Mouse (Mus musculus) gastrocnemius, adult 18-20 months (tissue): Measurements from ENCODE around the gene Tnrc18. TPM values are rescaled to one million over a fixed set of nuclear protein-coding genes. Genes with fewer than 3 reads are reported as not detected.

Source experiments
- DNase-seq: peaks from one replicate; pipeline ENCODE4 v3.0.0; 2021; ENCODE audit warnings: low spot score
- total RNA-seq, 2 experiments: library from RNA; stranded (reverse); gene quantifications; 2 replicates each; pipeline ENCODE4 v1.2.3; 2021

Tnrc18 gene
- total RNA-seq, 2 experiments from 2014 or later: 29.0 to 40.6 TPM

DNA sequence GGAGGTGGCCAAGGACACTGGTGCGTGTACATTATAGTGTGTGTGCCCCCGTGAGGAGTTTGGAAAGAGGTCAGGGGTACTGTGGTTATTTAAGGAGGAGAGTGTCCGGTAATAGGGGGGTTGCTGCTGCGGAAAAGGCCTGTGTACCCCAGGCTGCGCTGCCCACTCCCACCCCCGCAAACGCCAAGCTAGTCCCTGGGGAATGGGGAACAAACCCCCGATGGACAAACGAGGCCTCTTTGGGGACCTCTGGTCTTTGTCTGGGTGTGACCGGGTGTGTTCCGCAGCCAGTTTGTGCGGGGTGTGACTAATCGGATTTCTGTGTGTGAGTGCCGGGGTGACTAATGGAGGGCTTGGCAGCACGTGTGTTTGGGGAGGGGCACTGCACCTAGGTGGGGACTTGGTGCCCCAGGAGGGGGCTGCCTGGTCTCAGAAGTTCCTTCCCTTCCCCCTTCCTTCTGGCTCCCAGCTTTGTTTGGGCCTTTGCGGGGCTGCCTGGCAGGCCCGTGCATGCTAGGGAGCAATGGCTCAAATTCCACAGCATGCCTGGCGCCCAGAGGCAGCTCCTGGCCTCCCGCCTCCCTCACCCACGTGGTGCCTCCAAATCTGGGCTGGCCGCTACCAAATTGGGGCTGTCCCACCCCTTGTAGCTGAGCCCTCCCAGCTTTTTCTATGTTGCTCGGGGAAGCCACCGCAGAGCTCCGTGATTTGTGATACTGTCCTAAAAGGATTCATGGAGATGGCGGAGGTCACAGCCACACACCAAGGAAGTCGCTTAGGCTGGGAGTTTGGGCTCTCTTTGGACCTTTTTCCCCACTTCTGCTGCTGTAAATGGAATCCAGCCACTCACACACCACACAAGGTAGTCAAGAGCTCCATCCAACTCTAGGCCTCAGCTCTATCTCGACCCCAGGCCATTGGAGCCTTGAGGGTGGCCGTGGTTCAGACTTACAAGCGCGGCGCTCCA, 5.9 kb upstream of the Tnrc18 start:
- peak; percentile 93 for DNase-seq

DNA sequence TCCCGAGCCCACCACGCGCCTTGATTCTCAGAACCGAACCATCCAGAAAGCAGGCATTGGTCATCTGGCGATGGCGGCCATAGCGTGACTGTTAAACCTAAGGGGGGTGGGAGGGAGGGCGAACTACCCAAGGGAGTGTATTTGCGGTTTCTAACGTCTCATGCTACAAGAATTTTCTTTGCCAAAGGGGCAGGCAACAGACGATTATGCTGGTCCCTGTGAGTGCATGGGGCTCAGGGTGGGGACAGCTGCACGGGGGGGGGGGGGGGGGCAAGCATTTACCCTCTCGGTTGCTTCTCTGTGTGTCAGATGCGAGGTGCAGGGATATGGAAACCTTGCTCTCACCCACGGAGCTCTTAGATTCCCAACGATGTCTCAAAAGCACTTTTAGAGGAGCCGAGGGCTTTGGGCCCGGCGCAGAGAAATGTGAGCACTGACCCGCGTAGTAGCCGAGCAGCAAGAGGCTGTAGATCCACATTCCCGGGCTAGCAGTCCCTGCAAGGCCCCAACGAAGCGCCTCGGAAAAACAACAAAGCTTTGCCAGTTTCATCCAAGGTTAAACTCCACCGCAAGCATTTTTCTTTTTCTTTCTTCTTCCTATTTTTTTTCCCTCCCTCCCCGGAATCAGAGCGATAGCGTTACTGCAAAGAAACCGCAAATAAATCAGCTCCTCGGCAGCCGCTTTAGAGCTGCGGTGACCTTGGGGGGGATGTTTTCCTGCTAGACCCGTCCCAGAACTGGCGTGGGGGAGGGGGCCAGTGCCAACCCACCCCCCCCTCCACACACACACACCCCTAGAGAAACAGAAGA, 5.0 kb upstream of the Tnrc18 start:
- peak; percentile 52 for DNase-seq

DNA sequence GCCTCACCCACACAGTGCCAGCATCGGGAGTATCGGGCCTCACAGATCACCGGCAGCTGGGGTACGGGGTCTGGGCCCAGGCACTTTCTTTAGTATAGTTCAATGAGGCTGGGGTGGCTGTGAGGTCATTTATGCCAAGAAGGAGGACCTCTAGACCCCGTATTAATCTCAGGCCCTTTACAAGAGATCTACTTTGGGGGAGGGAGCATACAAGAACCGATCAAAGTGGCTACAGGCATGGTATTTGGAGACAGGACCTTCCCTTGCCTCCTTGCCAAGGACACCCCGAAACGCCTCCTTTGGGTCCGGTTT, 4.5 kb upstream of the Tnrc18 start:
- DNase-seq: no peak

DNA sequence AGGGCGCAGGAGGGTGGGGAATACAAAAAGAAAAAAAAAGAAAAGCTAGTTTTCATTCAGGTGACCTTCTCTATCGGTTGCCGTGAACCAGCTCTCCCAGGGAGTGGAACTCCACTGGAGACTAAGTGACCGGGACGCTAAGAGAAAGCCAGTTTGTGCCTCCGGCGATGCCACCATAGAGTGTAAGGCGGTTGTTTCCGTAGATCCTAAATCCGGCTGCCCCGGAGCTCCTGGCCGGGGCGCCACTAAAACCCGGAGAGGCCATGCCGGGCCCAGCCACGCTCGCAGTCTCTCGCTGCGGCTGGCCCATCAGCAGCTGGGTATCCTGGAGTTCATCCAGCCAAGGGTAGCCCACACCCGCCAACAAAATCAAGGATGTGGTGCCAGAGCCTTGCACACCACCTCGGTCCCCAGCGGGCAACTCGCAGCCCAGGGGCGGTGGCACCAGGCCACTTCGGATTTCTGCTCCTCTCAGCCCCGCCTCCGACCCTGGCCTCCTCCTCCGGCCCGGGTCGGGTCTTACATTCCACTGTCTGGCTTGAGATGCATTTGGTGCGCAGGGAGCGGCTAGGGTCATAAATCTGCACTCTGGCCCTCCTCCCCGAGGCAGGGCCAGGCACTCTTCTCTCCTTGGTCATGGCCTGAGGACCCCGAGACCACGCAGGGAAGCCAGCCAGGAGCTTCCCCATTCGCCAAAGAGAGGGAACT, 4.0 kb upstream of the Tnrc18 start:
- peak; percentile 94 for DNase-seq

DNA sequence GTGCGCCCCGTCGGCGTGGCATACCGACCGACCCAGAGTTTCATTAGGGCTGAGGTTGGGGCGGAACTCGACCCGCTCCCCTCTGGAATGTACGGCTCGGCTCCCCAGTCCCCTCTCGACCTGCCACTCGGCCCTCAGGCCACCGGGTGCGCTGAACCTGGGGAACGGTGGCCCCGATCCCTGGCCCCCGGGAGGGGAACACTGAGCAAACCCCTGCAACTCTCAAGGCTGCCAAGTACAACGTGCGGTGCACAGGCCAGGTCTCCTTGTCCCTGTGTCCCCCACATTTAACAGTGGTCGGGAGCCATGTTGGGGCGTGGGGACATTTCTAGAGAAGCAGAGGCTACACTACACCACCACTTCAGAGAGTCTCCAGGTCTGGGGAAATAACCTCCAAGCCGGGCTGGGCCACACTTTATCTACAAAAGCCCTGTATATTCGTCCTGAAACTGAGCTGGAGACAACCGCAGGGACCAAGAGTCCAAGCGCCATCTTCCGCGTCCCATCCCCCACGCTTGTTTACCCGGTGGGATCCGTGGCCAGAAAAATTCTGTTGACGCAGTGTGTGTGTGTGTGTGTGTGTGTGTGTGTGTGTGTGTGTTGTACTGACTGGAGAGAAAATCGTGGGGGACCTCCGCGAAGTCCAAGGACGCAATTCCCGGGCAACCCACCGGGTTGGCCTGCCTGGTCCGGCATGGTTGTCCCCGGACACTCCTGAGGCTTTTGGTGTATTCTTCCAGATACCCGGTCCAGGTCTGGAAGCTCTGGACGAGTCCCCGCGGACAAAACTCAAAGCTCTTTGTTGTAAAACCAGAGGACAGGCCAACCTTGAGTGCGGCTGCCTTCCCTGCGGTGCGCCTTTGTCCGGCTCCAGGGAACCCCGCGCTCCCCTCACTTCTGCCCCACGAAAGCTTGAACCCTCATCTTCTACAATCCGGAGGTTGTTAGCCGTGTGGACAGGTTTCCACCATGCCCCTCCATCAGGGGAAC, 3.1 kb upstream of the Tnrc18 start:
- peak; percentile 75 for DNase-seq

DNA sequence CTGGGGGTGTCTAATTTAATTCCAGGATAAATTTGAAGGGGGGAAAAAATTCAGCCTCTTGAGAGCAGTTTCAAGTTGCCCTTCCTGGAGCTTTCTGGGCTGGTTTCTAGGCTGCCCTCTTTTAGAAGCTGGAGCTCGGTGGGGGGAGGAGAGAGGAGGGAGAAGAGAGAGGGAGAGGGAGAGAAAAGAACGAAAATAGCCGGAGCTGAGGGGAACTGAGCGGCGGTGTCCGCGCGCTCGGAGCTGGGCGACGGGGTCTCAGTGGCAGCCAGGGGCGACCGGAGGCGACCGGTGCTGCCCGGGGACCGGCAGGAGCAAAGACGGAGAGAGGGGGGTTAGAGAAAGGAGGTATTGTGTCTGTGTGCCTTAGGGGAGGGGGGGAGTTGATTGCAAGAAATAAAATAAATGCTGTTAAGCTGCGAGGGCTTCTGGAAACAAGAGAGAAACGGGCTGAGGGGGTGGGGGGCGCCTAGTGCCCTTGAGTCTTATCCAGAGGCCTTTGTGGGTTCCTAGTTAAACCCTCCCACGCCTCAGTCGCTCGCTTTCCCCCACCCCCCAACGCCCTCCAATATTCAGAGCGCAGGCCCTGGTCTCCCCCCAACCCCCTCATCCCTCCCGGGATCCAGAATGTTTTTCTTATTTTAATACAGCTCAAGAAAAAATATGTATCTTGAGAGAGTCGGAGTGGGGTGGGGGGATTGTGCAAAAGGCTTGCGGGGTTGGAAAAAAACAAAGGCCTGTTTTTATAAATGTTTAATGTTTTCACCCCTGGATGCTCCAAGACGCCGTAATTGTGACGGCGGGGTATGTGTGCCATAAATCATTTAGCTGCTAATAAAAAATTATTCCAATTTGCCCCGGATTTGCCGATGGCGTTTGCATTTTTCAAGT, 2.2 kb upstream of the Tnrc18 start:
- DNase-seq: peak; percentile 73

DNA sequence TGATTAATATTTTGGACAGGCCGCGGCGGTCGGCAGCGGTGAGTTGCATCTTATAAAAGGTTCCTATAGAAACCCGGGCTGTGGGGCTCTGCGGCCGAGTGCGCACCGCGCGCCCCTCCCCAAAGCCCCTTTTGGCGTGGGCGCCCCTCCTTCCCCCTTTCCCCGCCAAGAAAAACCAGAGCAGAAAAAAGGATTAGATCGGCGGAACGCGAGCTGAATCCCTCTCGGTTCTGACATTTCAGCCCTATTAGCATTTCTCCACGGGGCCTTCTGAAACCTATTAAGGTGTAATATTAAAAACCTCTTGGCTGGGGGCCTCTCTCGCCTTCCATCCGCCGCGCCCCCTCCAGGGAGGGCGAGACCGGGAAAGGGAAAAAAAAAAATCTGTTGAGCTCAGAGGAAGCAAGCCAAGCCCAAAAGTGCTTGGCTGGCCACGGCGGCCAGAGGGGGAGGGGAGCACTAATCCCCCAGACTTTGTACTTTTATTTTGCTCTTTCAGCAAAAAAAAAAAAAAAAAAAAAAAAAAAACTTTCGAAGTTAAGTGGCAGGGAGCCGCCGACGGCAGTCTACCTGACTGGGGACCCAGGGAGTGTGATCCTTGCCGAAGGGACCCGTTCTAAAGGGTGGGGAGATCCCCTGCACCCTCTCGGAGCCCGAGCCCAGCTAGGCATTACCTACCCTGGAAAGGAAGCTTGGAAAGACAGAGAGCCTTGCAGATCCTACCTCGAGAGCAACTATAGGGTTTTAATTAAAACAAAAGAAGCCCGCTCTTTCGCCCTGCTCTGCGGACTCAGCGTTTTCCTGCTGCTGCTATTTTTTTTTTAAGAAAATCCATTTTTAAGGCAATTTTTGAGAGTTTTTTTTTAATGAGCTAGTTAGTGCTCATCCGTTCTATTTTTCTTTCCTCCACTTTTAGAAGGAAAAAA, 1.2 kb upstream of the Tnrc18 start:
- DNase-seq: peak; percentile 71

DNA sequence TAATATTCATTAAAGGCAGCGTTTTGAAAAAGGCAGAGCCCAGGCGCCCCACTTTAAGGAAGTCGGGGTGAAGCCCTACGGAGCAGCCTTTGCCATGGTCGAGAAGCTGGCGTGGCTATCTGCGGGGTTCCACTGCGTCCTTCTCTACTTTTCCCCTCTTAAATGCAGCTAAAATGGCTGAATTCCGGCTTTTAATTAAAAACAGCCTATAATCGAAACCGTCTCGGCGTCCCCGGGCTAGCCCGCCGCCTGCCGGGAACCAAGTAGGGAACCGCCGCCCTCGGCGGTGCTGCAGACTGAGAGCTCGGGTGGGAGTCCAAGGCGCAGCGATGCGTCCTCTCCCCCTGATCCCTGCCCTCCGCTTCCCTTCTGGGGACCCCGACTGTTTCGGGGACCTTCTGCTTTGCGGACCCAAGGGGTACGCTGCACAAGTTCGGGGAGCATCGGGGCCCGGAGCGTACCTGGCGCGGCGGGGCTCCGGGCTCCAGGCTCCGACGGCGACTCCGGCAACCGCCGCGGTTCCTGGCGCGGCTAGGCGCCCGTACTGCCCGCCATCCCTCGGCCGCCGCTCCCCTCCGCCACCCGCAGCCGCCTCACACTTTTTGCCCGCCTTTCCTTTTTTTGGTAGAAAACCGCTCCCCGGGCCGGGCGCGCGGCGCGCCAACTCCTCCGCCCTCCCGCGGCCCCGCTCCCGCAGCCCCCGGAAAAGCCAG, 495 bp downstream of the Tnrc18 start:
- DNase-seq: peak; percentile 71

DNA sequence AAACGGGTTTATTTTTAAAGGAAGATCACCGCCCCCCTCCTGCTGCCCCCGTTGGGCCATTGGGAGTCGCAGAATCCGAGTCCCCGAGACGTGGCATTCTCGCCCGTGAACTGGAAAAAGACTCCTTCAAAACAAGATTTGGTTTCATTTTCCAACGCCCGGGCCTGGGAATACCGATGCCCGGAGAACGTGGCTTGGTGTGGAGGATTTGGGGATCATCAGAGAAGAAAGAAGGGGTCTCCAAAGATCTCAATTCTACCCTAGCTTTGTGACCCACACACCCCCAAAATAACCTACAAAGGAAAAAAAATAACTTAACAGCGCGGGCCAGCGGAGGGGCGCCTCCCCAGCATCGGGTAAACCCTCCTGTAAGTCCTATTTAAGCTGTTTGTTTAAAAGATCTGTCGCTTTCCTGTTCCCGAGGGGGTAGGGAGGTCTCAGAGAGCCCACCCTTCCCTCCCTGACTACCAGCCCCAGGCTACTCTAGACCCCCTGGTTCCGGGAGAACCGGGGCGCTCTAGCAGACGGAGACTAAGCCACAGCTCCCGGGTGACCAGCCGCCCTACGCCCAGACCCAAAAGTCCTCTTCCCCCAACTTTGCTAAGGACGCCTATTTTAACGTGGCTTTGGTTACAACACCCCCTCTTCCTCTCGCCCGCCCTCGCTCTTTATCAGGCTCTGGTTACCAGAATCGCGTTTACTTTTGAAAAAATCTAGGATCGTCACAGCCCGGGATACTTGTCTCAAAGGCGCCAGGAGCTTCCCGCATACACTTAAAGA, 1.2 kb downstream of the Tnrc18 start:
- DNase-seq: peak; percentile 64

DNA sequence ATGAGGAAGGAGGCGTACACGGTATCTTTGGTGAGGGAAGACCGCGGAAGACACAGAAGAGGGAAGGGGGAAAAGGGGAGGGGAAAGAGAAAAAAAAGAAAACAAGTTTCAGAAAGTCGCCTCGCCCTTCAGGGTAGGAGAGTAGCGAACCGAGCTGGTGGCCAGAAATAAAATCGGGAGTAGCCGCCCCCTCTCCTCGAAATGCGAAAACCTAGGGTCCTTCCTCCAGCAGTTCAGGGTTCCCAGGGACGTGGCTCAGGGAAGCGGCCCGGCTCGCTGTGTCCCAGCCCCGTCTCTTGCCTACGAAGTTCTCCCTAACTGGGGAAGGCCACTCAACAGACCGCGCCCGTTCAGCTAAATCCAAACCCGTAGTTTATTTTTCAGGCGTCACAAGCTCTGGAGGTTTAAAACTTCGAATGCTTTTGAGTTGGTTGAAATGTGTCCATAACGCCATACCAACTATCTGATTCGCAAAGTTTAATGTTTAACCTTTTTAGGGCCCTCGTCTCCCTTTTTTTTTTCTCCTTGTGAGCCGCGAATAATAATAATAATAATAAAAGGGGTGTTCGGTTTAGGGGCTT, 2.0 kb downstream of the Tnrc18 start:
- DNase-seq: no peak

DNA sequence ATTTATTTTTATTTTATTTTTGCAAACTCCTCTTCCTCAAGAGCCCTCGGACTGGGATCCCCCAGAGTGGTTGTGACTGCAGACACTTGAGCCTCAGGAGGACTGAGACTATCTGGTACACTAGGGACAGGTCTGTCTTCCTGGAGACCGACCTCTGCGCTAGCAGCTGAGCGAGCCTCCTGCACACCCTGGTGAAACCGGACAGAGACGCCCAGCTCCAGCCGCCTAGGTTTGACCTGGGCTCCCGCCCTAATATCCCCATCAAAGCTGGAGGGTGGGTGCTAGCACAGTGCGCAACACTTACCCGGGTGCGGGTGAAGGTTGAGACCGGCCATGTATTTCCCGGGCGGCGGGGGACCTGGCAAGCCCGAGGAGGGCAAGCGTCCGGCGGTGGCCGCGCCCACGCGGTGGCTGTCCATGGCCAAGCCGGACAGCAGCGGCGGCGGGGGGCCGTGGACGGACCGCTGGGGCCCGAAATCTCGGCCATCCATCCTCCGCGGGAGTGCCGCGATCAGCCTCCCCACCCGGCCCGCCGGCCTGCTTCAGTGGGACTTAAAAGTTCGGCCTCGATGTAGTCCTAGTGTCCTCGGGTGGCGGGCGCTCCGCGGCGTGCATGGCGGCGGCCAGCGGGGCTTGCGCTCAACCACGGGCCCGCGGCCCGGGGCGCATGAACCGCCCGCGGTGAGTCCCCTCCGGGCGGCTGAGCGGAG, 2.6 kb downstream of the Tnrc18 start:
- peak; percentile 51 for DNase-seq

DNA sequence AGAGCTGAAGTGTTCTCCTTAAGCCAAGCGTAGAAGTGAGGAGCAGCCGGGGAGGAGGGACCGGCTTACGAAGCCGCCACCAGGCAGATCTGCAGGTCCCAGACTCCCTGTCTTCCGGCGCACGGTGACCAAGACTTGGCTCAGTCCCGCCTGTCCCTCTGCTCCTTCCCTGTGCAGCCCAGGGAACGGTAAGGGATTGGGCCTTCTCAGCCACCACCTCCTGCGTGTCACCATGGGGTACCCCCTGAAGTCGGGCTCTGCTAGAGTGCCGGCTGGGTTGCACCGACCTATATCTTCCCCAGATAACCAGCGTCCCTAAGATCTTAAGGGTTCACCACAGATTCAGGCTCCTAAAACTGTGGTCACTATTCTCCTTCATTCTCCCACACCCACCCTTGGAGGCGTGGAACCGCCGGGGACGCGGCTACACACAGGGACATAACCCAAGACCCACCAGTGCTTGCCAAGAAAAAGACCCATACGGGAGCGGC, 3.3 kb downstream of the Tnrc18 start:
- DNase-seq: peak; percentile 40

DNA sequence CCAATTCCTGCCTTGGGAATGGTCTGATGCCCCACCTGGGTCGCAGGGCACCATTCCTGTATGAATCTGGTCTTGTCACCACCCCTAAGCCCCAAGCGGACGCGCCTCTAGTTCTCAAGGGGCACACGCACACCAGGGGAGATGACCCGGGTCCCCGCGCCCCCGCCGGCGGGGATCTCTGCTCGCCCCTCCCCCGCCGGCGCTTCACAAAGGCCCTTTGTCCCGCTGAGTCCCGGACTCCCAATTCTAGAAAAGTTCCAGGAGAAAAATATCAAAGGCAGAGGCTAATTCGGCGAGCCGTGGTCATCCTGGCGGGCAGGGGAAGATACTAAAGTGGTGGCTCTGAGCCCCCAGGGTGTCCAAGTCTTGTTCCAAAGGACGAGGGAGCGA, 3.7 kb downstream of the Tnrc18 start:
- no peak for DNase-seq

DNA sequence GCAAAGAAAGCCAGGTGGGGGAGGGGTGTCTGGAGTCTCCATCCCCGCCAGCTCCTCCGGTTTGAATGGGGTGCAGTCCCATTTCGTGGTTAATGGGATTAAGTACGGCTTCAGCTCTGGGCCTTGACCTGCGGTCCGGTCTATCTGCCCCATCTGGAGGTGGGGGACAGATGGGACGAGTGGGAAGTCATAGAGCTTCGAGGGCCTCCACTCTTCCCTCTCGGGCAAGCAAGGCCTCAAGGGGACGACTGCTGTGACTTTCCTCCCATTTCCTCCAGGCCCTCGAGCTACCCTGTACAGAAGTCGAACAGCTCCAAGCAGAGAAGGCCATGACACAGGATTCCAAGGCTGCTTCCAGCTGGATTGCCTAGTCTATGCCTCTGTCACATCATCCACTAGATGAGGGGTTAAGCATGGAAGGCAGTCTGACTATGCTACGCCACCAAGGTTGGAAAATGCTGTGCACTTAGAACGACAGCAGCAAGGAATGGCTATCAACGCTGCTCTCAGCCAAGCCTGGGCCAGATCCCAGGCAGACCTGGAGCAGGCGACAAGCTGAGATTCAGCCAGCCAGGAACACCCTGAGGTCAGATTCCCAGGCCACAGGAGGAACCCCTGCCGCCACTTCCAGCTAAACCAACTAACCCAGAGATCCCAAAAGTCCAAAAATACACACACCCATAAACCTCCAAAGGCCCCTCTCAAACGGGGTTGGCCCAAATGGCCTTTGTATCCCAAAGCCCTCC, 4.3 kb downstream of the Tnrc18 start:
- peak; percentile 70 for DNase-seq

DNA sequence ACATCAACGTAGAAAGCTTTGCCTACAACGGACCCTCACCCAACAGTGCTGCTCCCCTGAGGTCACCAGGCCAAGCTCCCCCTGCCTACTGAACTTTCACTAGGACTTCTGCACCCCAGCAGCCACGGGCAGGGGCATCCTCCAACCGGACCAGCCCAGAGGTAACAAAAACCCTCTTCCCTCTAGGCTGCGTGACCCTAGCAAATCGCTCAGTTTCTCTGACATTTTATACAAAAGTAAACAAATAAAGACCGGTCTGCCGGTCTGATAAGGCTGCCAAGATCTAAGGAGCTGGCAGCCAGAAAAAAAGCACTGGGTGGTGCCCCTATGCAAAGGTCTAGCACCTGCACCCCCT, 4.9 kb downstream of the Tnrc18 start:
- DNase-seq: no peak
